Mouse (Mus musculus) heart, postnatal 0 days (tissue): ENCODE data around the gene Zfyve19.

Experiments
- CTCF ChIP-seq: IDR thresholded peaks from 2 replicates; pipeline ENCODE4 v1.5.1; 2016; ENCODE audit warnings: antibody characterized with exemption, control low read depth, low read depth
- EP300 ChIP-seq: IDR thresholded peaks from 2 replicates; pipeline ENCODE4 v1.6.1; 2016; ENCODE audit warnings: antibody characterized with exemption, low read depth

GRCm38 (mm10) chr2:119196316-119197108 lies 11.9 kb upstream of the Zfyve19 start:
- TF ChIP-seq EP300 (no peak), CTCF (no peak)
